Mouse (Mus musculus): ENCODE data around the gene Mum1l1. TPM values are rescaled to one million over a fixed set of nuclear protein-coding genes. Genes with fewer than 3 reads are reported as not detected.
A peak's percentile ranks its signal among the peaks of the same experiment; 100 is the strongest.
"Not testable (repeated sequence)": the region's sequence is repeated elsewhere in the genome, so short reads cannot be mapped to it uniquely, and the experiment has no call there.

Mum1l1 gene
- total RNA-seq (2021), result 1 to 10 TPM; 3.9 to 7.6 TPM

- DNase-seq, result peak; percentile 69 to 76
- intact Hi-C loops (cut with DNase I), result loop anchor here (10.0 kb wide), 1 partner anchor 185 kb away; no protein-coding TSS in a partner anchor
Measured at GRCm38 (mm10) chrX:139209829-139210225, at the start of gene Mum1l1. TSS of gene Mum1l1 (plus strand) at chrX:139210042.

- no peak for DNase-seq
- intact Hi-C loops (cut with DNase I), result no loop called here
Measured at GRCm38 (mm10) chrX:139178928-139179327, 30.9 kb upstream of the Mum1l1 start, which contains the start of gene 4933428M09Rik. TSS of gene 4933428M09Rik (plus strand) at chrX:139179228.

- intact Hi-C loops (cut with DNase I); DNase-seq: not testable (repeated sequence)
Measured at GRCm38 (mm10) chrX:139191506-139191905, 18.3 kb upstream of the Mum1l1 start.

GRCm38 (mm10) chrX:139194572-139195279, 15.1 kb upstream of the Mum1l1 start:
- no peak for DNase-seq
- intact Hi-C loops (cut with DNase I), result no loop called here

- DNase-seq; intact Hi-C loops (cut with DNase I): not testable (repeated sequence)
Measured at GRCm38 (mm10) chrX:139209191-139209828, 532 bp upstream of the Mum1l1 start.

GRCm38 (mm10) chrX:139214765-139215164, 4.9 kb downstream of the Mum1l1 start:
- intact Hi-C loops (cut with DNase I), result loop anchor here (5.0 to 10.0 kb wide), 2 partner anchors 153 to 190 kb away; no protein-coding TSS in a partner anchor
- DNase-seq, result no peak

GRCm38 (mm10) chrX:139216409-139216808, 6.6 kb downstream of the Mum1l1 start:
- intact Hi-C loops (cut with DNase I), result loop anchor here (5.0 to 10.0 kb wide), 2 partner anchors 151 to 192 kb away; no protein-coding TSS in a partner anchor
- no peak for DNase-seq

GRCm38 (mm10) chrX:139216991-139217593, 7.2 kb downstream of the Mum1l1 start:
- intact Hi-C loops (cut with DNase I), result loop anchor here (5.0 to 10.0 kb wide), 2 partner anchors 150 to 192 kb away; no protein-coding TSS in a partner anchor
- DNase-seq, result peak; percentile 63 to 64

- intact Hi-C loops (cut with DNase I), result loop anchor here (5.0 to 10.0 kb wide), 2 partner anchors 150 to 193 kb away; no protein-coding TSS in a partner anchor
Measured at GRCm38 (mm10) chrX:139217776-139218175, 7.9 kb downstream of the Mum1l1 start.

GRCm38 (mm10) chrX:139219017-139219416, 9.2 kb downstream of the Mum1l1 start:
- DNase-seq, result peak; percentile 54 to 61
- intact Hi-C loops (cut with DNase I), result loop anchor here (5.0 to 10.0 kb wide), 2 partner anchors 148 to 194 kb away; no protein-coding TSS in a partner anchor

More at GRCm38 (mm10) chrX:139217776-139218175, 7.9 kb downstream of the Mum1l1 start:
- peak in 1 of 2 experiments; percentile 11 for DNase-seq

- intact Hi-C loops (cut with DNase I), result no loop called here
Measured at GRCm38 (mm10) chrX:139220830-139221229, 11.0 kb downstream of the Mum1l1 start.

GRCm38 (mm10) chrX:139221893-139222292, 12.1 kb downstream of the Mum1l1 start:
- intact Hi-C loops (cut with DNase I), result no loop called here
- DNase-seq, result no peak

More at GRCm38 (mm10) chrX:139220830-139221229, 11.0 kb downstream of the Mum1l1 start:
- DNase-seq, result no peak

GRCm38 (mm10) chrX:139231143-139231542, 21.3 kb downstream of the Mum1l1 start:
- intact Hi-C loops (cut with DNase I), result no loop called here
- DNase-seq, result peak; percentile 70 to 74

GRCm38 (mm10) chrX:139247294-139247693, 37.5 kb downstream of the Mum1l1 start:
- peak; percentile 4 to 5 for DNase-seq
- intact Hi-C loops (cut with DNase I), result no loop called here

- intact Hi-C loops (cut with DNase I), result no loop called here
Measured at GRCm38 (mm10) chrX:139257072-139257471, 47.2 kb downstream of the Mum1l1 start.

GRCm38 (mm10) chrX:139281966-139282365, 72.1 kb downstream of the Mum1l1 start:
- no peak for DNase-seq
- intact Hi-C loops (cut with DNase I), result no loop called here

More at GRCm38 (mm10) chrX:139257072-139257471, 47.2 kb downstream of the Mum1l1 start:
- DNase-seq, result no peak

Other genes with a start within 250 kb of the Mum1l1 start
- not detected for gene Serpina7, start 124.8 kb upstream of the Mum1l1 start, total RNA-seq (2021)
- gene 4930513O06Rik, start 123.8 kb upstream of the Mum1l1 start, total RNA-seq (2021), result not detected
- not detected for gene 4933428M09Rik, start 30.8 kb upstream of the Mum1l1 start, total RNA-seq (2021)
- not detected for gene Trap1a, start 123.6 kb downstream of the Mum1l1 start, total RNA-seq (2021)